8 mouse cellular contexts compared by ENCODE assay signal in the genomic region with DNA sequence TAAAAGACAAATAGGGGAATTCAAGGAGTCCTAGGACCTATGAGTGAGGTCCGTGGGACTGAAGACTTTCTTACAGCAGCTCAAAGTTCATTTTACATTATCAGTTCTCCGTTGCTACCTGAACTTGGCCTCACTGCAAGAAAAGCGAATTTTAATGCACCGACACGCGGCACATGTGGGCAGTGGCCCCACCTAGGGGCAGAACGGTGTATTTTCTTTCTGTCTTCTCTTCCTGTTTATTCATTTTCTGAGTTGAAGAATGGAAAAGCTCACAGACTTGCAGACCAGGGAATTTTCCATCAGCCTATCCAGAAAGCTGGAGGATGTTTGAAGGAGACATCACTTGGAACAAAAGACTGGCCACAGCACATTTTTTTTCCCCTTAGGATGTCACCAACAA.
DNase-seq lines count a peak whose midpoint lies in the region; ATAC-seq and TF ChIP-seq lines count a peak whose summit lies in the region.

No protein-coding gene starts in this region.

- no peak overlapping the region for H3K9ac ChIP-seq in midbrain, embryonic 11.5 days (ENCODE audit: low read length)
- no peak overlapping the region for H3K9ac ChIP-seq in midbrain, embryonic 15.5 days

- peak; percentile 86 for TF ChIP-seq CTCF in left cerebral cortex, adult 2 months (IDR thresholded peaks at IDR 0.05)

- DNase-seq in midbrain, embryonic 11.5 days (ENCODE audit: low spot score, missing footprints) = peak; percentile 93
- DNase-seq in adrenal gland, adult 8-10 months = peak; percentile 31
- DNase-seq in embryo, embryonic 11.5 days (ENCODE audit: low read depth, low spot score) = peak; percentile 40
- DNase-seq in left cerebral cortex, adult 2 months (ENCODE audit: extremely low spot score in 1 of 2, low spot score in 2 of 2) = peak; percentile 72 to 75
- DNase-seq in c-Kit-positive CD71-positive TER-119-positive erythroid progenitor cells, embryonic 14.5 days (ENCODE audit: low spot score) = no peak

- H3K9me3 ChIP-seq in midbrain, embryonic 11.5 days (ENCODE audit: control insufficient read depth, low read length) = no peaks in the 10 kb centered on the region
- no peaks in the 10 kb centered on the region for H3K9me3 ChIP-seq in midbrain, embryonic 15.5 days

- no peak overlapping the region for H3K4me2 ChIP-seq in midbrain, embryonic 11.5 days
- no peak overlapping the region for H3K4me2 ChIP-seq in midbrain, embryonic 15.5 days

- intact Hi-C loops in left cerebral cortex, adult 2 months (cut with DNase I) = loop anchor here (5.0 to 10.0 kb wide), 4 partner anchors 224 to 1294 kb away; partner anchors contain the start of genes Pacrg, Prkn and Qk

- ATAC-seq in midbrain, embryonic 11.5 days (ENCODE audit: low FRiP score) = no peak
- no peak for ATAC-seq in midbrain, embryonic 15.5 days (replicated peaks)
- ATAC-seq in hematopoietic stem cell, adult 5-6 weeks (replicated peaks in 1 of 2; ENCODE audit: insufficient read depth in 1 of 2, low FRiP score in 2 of 2, low TSS enrichment in 1 of 2, low read depth in 1 of 2, poor library complexity in 2 of 2, severe bottlenecking in 2 of 2) = peak; percentile 66 to 70
- peak; percentile 50; the same call in 1 of the 2 replicates for ATAC-seq in monocyte, adult 5-6 weeks (replicated peaks; ENCODE audit: insufficient number of reproducible peaks, low FRiP score, low TSS enrichment, poor library complexity, severe bottlenecking)

- no peak overlapping the region for H3K4me3 ChIP-seq in midbrain, embryonic 11.5 days (ENCODE audit: low read depth, low read length)
- H3K4me3 ChIP-seq in midbrain, embryonic 15.5 days = no peak overlapping the region
- H3K4me3 ChIP-seq in left cerebral cortex, adult 2 months = no peak overlapping the region

- peaks cover 2% of the 10 kb centered on the region; the same call in 1 of the 2 replicates for H3K4me1 ChIP-seq in midbrain, embryonic 11.5 days (ENCODE audit: control insufficient read depth, insufficient read depth, low read length)
- H3K4me1 ChIP-seq in midbrain, embryonic 15.5 days = peaks cover 5% of the 10 kb centered on the region; the same call in 1 of the 2 replicates

- no peak overlapping the region for H3K27ac ChIP-seq in midbrain, embryonic 11.5 days (ENCODE audit: low read depth, low read length)
- no peak overlapping the region for H3K27ac ChIP-seq in midbrain, embryonic 15.5 days
- H3K27ac ChIP-seq in left cerebral cortex, adult 2 months = peak overlapping the region; percentile 45; the same call in 1 of the 2 replicates

- H3K27me3 ChIP-seq in midbrain, embryonic 11.5 days (ENCODE audit: control insufficient read depth, insufficient read depth, low read length) = no peaks in the 10 kb centered on the region
- H3K27me3 ChIP-seq in midbrain, embryonic 15.5 days (replicated peaks) = no peaks in the 10 kb centered on the region

- H3K36me3 ChIP-seq in midbrain, embryonic 11.5 days (ENCODE audit: control insufficient read depth, insufficient read depth, low read length) = no peaks in the 10 kb centered on the region
- H3K36me3 ChIP-seq in midbrain, embryonic 15.5 days (replicated peaks) = no peaks in the 10 kb centered on the region

- 26% methylated on average over 7 of the region's 7 CpGs for WGBS in midbrain, embryonic 11.5 days
- 9% methylated on average over 7 of the region's 7 CpGs for WGBS in midbrain, embryonic 15.5 days

Comparison
In these comparisons a context has a peak if more than half of its experiments do, and no peak if none do; other contexts are left out.
1. ATAC-seq: peak in hematopoietic stem cell, adult 5-6 weeks (2 of 2) and monocyte, adult 5-6 weeks (single experiment); none in midbrain, embryonic 11.5 days (single experiment) and midbrain, embryonic 15.5 days (single experiment).